Mouse (Mus musculus): ENCODE measurements around the gene Numa1.
"Not testable (repeated sequence)": the region's sequence is repeated elsewhere in the genome, so short reads cannot be mapped to it uniquely, and the experiment has no call there.

Gene Numa1

GRCm38 (mm10) chr7:101937569-101937968 lies 3.7 kb downstream of the Numa1 start:
- DNase-seq, result no peak

- no peak for DNase-seq
Observed at GRCm38 (mm10) chr7:101938348-101938747, 4.4 kb downstream of the Numa1 start.

DNA sequence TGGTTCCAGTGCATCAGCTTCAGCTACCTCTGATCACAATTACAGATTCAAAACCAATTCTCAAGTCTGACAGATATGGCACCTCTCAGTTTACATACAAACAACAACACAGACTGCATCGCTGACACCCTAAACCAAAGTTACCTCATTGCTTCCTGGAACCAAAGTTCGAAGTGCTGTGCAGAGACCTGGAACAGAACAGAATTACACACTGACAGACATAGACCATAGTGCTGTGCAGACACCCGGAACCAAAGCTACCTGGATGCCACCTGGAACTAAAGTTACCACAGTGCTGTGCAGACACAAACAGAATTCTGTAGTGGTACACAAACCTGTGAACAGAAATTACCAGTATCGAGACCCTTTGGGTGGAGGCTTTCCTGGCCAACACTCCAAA lies 5.8 kb downstream of the Numa1 start:
- DNase-seq, result peak; percentile 65 to 70

DNA sequence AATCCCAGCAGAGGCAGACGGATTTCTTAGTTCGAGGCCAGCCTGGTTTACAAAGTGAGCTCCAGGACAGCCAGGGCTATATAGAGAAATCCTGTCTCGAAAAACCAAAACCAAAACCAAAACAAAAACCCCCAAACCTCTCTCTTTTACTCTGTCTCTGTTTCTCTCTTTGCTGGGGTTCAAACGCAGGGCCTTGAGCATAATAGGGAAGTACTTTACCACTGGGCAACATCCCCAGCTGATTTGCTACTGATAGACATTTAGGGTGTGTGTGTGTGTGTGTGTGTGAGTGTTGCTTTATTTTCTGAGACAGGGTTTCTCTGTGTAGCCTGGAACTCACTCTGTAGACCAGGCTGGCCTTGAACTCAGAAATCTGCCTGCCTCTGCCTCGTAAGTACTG lies 15.1 kb downstream of the Numa1 start:
- not testable (repeated sequence) for DNase-seq

- DNase-seq, result no peak
Observed at GRCm38 (mm10) chr7:101951648-101952047, 17.7 kb downstream of the Numa1 start.

DNA sequence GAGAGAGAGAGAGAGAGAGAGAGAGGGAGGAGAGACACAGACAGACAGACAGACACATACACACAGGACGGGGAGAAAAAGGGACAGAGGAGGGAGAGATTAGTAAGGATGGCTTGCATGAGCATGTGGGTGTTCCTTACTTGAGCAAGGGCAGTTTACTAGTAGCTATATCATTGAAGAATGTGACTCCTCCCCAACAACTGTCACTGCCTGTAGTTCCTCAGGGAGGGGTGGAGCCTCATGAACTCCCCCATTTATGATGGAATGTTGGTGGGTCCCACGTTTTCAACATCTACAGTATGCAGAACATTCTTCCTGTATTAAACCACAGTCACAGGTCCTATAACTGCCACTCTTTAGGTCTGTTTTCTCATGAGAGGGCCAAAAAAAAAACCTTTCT lies 18.2 kb downstream of the Numa1 start:
- no peak for DNase-seq

DNA sequence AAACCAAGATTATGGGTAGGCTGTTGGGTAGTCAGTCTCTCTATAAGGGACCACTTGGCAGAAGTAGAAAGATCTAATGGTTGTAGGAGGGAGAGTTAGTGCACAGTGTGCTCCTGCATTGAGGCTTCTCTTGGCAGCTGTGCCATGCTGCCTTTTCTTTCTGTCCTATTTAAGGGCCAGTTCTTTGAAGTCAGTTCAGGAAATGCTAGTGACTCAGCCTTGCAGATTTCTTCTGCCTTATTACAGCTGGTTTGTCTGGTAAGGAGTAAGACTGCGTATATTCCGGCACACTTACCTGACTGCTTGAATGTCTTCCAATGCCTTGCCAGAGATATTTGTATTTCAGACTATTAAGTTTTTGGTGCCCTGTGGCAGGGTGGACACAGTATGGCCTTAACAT lies 20.3 kb downstream of the Numa1 start:
- DNase-seq, result no peak

DNA sequence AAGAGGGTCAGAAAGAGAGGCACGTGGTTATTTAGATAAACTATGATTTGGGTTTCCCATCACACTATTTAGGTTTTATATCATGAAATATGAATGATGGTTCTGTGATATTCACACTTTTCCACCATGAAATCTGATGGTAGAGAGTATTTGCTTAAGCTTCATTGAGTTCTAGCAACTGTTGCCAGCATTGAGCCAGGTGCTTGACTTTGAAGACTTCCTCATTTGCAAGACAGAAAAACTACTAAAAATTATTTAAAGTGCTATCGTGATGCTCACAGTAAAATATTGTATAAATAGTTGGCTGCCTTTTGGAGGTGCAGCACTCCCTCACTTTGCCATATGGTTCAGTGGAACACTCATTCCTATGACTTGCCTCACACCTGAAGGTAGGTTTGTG lies 21.4 kb downstream of the Numa1 start:
- no peak for DNase-seq

- DNase-seq, result no peak
Observed at GRCm38 (mm10) chr7:101955862-101956261, 22.0 kb downstream of the Numa1 start.

- no peak for DNase-seq
Observed at GRCm38 (mm10) chr7:101956481-101956880, 22.6 kb downstream of the Numa1 start.

DNA sequence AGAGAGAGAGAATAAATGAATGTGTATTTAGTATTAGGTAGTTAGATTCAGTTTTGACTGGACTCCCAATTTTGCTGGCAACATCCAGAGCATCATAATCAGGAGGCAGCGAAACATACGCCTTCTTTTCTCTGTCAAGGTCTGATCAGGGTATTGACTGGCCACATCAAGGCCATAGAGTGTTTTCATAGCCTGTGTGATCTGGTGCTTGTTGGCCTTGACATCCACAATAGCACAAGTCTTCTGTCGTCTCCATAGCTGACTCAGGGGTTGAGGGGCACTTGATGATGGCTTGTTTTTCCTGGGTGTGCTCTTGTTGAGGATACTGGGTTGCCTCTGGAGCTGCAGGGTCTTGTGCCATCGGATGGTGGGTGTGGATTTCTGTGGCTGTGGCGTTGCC lies 23.0 kb downstream of the Numa1 start:
- DNase-seq, result no peak

- no peak for DNase-seq
Observed at GRCm38 (mm10) chr7:101962829-101963228, 28.9 kb downstream of the Numa1 start.

- DNase-seq, result no peak
Observed at GRCm38 (mm10) chr7:101963621-101964020, 29.7 kb downstream of the Numa1 start.

DNA sequence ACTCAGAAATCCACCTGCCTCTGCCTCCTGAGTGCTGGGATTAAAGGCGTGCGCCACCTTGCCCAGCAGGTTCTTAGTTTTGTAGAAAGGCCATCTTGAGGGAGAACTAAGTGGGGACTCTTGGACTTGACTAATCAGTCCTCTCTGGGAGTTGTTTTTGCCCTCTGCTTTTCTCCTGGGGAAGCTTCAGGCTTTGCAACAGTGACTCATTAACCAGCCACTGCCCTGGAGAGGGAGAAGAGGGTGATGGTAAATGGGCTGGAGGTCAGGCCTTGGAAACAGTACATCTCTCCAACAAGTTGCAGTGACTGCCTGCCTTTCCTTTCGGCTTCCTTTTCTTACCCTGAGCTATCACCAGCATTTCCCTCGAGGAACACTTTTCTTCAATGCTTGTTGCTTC lies 30.6 kb downstream of the Numa1 start:
- peak; percentile 75 to 85 for DNase-seq

- DNase-seq, result peak in 1 of 2 experiments; percentile 17
Observed at GRCm38 (mm10) chr7:101965606-101966005, 31.7 kb downstream of the Numa1 start.

DNA sequence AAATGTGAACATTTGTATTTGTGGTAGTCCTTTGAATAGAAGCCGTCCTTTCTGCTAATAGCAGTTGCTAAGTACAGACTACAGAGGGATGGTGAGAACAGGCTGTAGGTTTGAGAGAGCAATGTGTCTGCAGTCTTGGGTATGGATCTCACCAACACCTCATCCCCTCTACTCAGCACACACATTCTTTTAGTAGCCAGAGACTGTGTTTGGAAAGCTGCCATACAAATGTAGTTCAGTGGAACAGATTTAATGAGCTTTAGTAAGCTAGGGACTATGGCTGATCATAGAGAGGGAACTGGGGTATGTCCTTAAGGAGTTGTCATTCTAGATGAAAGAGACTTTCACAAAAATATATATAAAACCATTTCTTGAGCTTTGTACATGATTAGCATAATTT lies 33.3 kb downstream of the Numa1 start:
- no peak for DNase-seq

- no peak for DNase-seq
Observed at GRCm38 (mm10) chr7:101968751-101969150, 34.8 kb downstream of the Numa1 start.

GRCm38 (mm10) chr7:101969694-101970428 lies 36.0 kb downstream of the Numa1 start:
- peak; percentile 87 for DNase-seq

DNA sequence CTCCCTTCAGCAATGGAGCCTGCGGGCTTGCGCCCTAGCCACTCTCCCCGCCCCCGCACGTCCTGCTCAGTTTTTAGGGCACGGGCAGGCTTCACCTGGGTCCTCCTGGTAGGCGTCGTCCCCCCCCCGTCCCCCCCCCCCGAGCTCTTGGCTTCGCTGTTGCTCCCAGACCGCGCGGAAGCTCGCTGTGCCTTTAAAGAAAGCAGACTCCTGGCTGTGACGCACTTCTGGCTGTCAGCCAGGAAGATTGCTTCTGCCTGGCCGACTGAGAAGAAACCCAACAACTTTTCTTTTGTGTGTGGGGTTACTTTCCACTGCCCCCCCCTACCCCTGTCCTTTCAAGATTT lies 36.5 kb downstream of the Numa1 start:
- peak; percentile 93 to 94 for DNase-seq

DNA sequence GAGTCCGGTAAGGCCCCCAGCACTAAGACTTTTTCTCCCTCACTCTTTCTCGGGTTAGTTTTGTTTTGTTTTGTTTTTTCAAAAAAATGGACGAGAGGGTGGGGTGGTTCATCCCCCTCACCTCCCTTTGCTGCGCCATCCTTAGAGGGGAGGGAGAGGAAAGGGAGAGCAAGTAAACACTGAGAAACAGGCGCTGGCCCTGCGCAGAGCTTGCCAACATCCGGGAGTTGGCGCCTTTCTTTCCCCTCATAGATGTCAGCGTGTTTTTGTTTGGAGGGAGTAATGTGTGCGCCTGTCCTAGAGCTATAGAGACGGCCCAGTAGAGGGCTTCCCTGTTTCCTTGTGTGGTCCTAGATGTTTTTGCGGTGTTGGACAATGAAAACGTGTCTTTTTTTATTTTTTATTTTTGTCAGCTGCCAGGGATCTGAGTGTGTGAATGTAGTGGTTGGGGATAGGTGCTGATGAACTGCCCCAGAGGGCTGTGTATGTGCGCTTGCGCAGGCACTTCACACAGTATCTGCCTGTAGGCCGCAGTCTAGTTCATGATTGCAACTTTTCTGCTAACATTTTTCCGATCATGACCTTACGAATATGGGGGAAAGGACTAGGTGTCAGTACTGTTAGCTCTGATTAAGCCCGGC lies 37.0 kb downstream of the Numa1 start:
- peak; percentile 68 to 74 for DNase-seq

GRCm38 (mm10) chr7:101971721-101972120 lies 37.8 kb downstream of the Numa1 start:
- DNase-seq, result no peak

GRCm38 (mm10) chr7:101973730-101974129 lies 39.8 kb downstream of the Numa1 start:
- no peak for DNase-seq

GRCm38 (mm10) chr7:101974505-101974904 lies 40.6 kb downstream of the Numa1 start:
- DNase-seq, result no peak

DNA sequence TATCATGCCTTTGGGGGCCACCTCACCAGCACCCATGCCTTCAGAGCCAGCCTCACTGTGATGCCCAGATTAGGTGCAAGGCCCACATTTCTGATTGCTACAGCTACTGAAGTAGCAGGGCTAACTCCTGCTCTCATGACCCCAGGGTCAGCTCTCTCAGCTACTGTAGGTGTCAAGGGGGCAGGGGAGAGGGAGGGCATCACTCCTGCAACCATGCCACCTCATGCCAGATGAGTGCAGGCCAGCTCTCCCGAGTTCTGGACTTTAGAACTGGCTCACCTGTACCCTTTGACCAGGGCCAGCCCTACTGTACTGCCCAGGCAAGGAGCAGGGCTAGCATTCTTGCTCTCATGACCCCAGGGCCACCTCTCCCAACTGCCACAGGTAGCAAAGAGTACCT lies 48.8 kb downstream of the Numa1 start:
- peak; percentile 64 to 65 for DNase-seq

- DNase-seq, result peak in 1 of 2 experiments; percentile 25
Observed at GRCm38 (mm10) chr7:101985081-101985480, 51.2 kb downstream of the Numa1 start.

Data from kidney, adult 8-10 months (tissue).